Comparison of ENCODE assay signal across 20 mouse cellular contexts in genomic region chr12:106107272-106107671, GRCm38 (mm10).
DNase-seq lines count a peak whose midpoint lies in the region; ATAC-seq and TF ChIP-seq lines count a peak whose summit lies in the region.
"Had no signal": no experiment of that assay in that cellular context is flagged by ENCODE, and none has a peak within 500 bp of the region (broad histone marks: within the 10 kb centered on the region; RNA-seq: fewer than 3 reads in every experiment).

No protein-coding gene starts in this region.

- no peak overlapping the region for H3K4me3 ChIP-seq in forebrain, embryonic 15.5 days
- H3K4me3 ChIP-seq in forebrain, embryonic 12.5 days (replicated peaks): no peak overlapping the region
- no peak overlapping the region; the same call in 1 of the 2 replicates for H3K4me3 ChIP-seq in layer of hippocampus, adult 2 months
- H3K4me3 ChIP-seq in neural tube, embryonic 11.5 days (ENCODE audit: low read depth, low read length): no peak overlapping the region
- no peak overlapping the region for H3K4me3 ChIP-seq in neural tube, embryonic 15.5 days (replicated peaks)
- H3K4me3 ChIP-seq: embryonic facial prominence, embryonic 12.5 days; heart, embryonic 13.5 days; hindbrain, embryonic 13.5 days had no signal

- H3K36me3 ChIP-seq in forebrain, embryonic 15.5 days: no peaks in the 10 kb centered on the region
- H3K36me3 ChIP-seq in forebrain, embryonic 12.5 days (replicated peaks): no peaks in the 10 kb centered on the region
- no peaks in the 10 kb centered on the region for H3K36me3 ChIP-seq in neural tube, embryonic 11.5 days (ENCODE audit: control insufficient read depth, insufficient read depth, low read length)
- no peaks in the 10 kb centered on the region for H3K36me3 ChIP-seq in neural tube, embryonic 15.5 days
- H3K36me3 ChIP-seq: embryonic facial prominence, embryonic 12.5 days; heart, embryonic 13.5 days; hindbrain, embryonic 13.5 days had no signal

- TF ChIP-seq CTCF in layer of hippocampus, adult 2 months (conservative IDR thresholded peaks at IDR 0.05): no peak

- ATAC-seq in forebrain, embryonic 15.5 days (replicated peaks): peak; percentile 70
- no peak for ATAC-seq in forebrain, embryonic 12.5 days (ENCODE audit: low FRiP score)
- ATAC-seq in neural tube, embryonic 11.5 days (ENCODE audit: insufficient read depth, low FRiP score, low TSS enrichment): no peak
- ATAC-seq in neural tube, embryonic 15.5 days (ENCODE audit: low FRiP score): no peak

- WGBS in forebrain, embryonic 15.5 days: 36% methylated on average over 14 of the region's 14 CpGs
- 82% methylated on average over 14 of the region's 14 CpGs for WGBS in forebrain, embryonic 12.5 days
- 89% methylated on average over 14 of the region's 14 CpGs for WGBS in neural tube, embryonic 11.5 days
- 66% methylated on average over 14 of the region's 14 CpGs for WGBS in neural tube, embryonic 15.5 days

- no peak for DNase-seq in layer of hippocampus, adult 2 months (ENCODE audit: low spot score in 2 of 2)
- no peak for DNase-seq in layer of hippocampus, adult 11-12 months (ENCODE audit: low spot score)
- peak; percentile 7 for DNase-seq in neural tube, embryonic 11.5 days (ENCODE audit: low spot score)
- no peak for DNase-seq in Muller cell, postnatal 12 days (ENCODE audit: inconsistent ontology term)
- DNase-seq: adrenal gland, adult 8-10 months; adrenal gland, postnatal 36 days; cerebellum, adult 11 months; cerebellum, adult 8-10 months; cerebellum, postnatal 14 days; gastrocnemius, postnatal 36 days; heart, adult 11 months; heart, postnatal 36 days; kidney, adult 11 months had no signal

- H3K4me1 ChIP-seq in forebrain, embryonic 15.5 days: peaks cover 33% of the 10 kb centered on the region
- H3K4me1 ChIP-seq in forebrain, embryonic 12.5 days: peaks cover 9% of the 10 kb centered on the region
- H3K4me1 ChIP-seq in neural tube, embryonic 11.5 days (ENCODE audit: control insufficient read depth, insufficient read depth, low read length): no peaks in the 10 kb centered on the region
- peaks cover 14% of the 10 kb centered on the region for H3K4me1 ChIP-seq in neural tube, embryonic 15.5 days
- H3K4me1 ChIP-seq: embryonic facial prominence, embryonic 12.5 days; heart, embryonic 13.5 days had no signal

- peak overlapping the region; percentile 76 for H3K27ac ChIP-seq in forebrain, embryonic 15.5 days (replicated peaks)
- H3K27ac ChIP-seq in forebrain, embryonic 12.5 days: no peak overlapping the region
- peak overlapping the region; percentile 77 for H3K27ac ChIP-seq in layer of hippocampus, adult 2 months
- H3K27ac ChIP-seq in neural tube, embryonic 11.5 days (ENCODE audit: low read depth, low read length): no peak overlapping the region
- no peak overlapping the region for H3K27ac ChIP-seq in neural tube, embryonic 15.5 days (replicated peaks)
- H3K27ac ChIP-seq: embryonic facial prominence, embryonic 12.5 days; heart, embryonic 13.5 days; hindbrain, embryonic 13.5 days had no signal

- no peaks in the 10 kb centered on the region for H3K9me3 ChIP-seq in forebrain, embryonic 15.5 days
- no peaks in the 10 kb centered on the region for H3K9me3 ChIP-seq in forebrain, embryonic 12.5 days
- no peaks in the 10 kb centered on the region for H3K9me3 ChIP-seq in neural tube, embryonic 11.5 days (ENCODE audit: control insufficient read depth, low read length)
- H3K9me3 ChIP-seq in neural tube, embryonic 15.5 days (replicated peaks): no peaks in the 10 kb centered on the region
- H3K9me3 ChIP-seq: heart, embryonic 13.5 days; hindbrain, embryonic 13.5 days had no signal

- H3K4me2 ChIP-seq in forebrain, embryonic 15.5 days (replicated peaks): no peak overlapping the region
- H3K4me2 ChIP-seq in forebrain, embryonic 12.5 days: no peak overlapping the region
- no peak overlapping the region for H3K4me2 ChIP-seq in neural tube, embryonic 11.5 days (ENCODE audit: low read depth)
- H3K4me2 ChIP-seq in neural tube, embryonic 15.5 days: no peak overlapping the region
- H3K4me2 ChIP-seq: embryonic facial prominence, embryonic 12.5 days; heart, embryonic 13.5 days; hindbrain, embryonic 13.5 days had no signal

- no peak overlapping the region for H3K9ac ChIP-seq in forebrain, embryonic 15.5 days (replicated peaks)
- no peak overlapping the region for H3K9ac ChIP-seq in forebrain, embryonic 12.5 days
- no peak overlapping the region for H3K9ac ChIP-seq in neural tube, embryonic 11.5 days (ENCODE audit: low read length)
- no peak overlapping the region for H3K9ac ChIP-seq in neural tube, embryonic 15.5 days (replicated peaks)
- H3K9ac ChIP-seq: embryonic facial prominence, embryonic 12.5 days; heart, embryonic 13.5 days; hindbrain, embryonic 13.5 days had no signal

- no peaks in the 10 kb centered on the region for H3K27me3 ChIP-seq in forebrain, embryonic 15.5 days
- no peaks in the 10 kb centered on the region for H3K27me3 ChIP-seq in forebrain, embryonic 12.5 days
- H3K27me3 ChIP-seq in neural tube, embryonic 11.5 days (ENCODE audit: control insufficient read depth, insufficient read depth, low read length): no peaks in the 10 kb centered on the region
- no peaks in the 10 kb centered on the region for H3K27me3 ChIP-seq in neural tube, embryonic 15.5 days (replicated peaks)
- H3K27me3 ChIP-seq: CH12.LX; embryonic facial prominence, embryonic 12.5 days; heart, embryonic 13.5 days; hindbrain, embryonic 13.5 days had no signal

Comparison
In these comparisons a context has a peak if more than half of its experiments do, and no peak if none do; other contexts are left out.
1. H3K27ac ChIP-seq: peak in forebrain, embryonic 15.5 days (single experiment) and layer of hippocampus, adult 2 months (single experiment); none in forebrain, embryonic 12.5 days (single experiment), neural tube, embryonic 11.5 days (single experiment) and neural tube, embryonic 15.5 days (single experiment).